Mouse (Mus musculus) forebrain, embryonic 13.5 days (tissue): Measurements from ENCODE around the gene Psg19. TPM values are rescaled to one million over a fixed set of nuclear protein-coding genes. Genes with fewer than 3 reads are reported as not detected.

Source experiments
- polyA plus RNA-seq: library from polyadenylated mRNA; unstranded; fragments of >200 nt; fragmentation: Nextera tagmentation; extraction: Ambion mirVana; gene quantifications from 2 replicates; pipeline ENCODE4 v1.2.1, GENCODE M21; 2015

Gene Psg19
- polyA plus RNA-seq, 1 experiment from 2014 or later: not detected

Other genes starting within 250 kb of the Psg19 start
- not detected in 2 replicates for gene Psg27, start 231.2 kb downstream of the Psg19 start, polyA plus RNA-seq
- gene Psg23, start 182.0 kb downstream of the Psg19 start, polyA plus RNA-seq: not detected in 2 replicates
- not detected in 2 replicates for gene Psg21, start 141.8 kb downstream of the Psg19 start, polyA plus RNA-seq
- not detected in 2 replicates for gene Psg20, start 112.3 kb downstream of the Psg19 start, polyA plus RNA-seq
- gene Psg22, start 80.4 kb downstream of the Psg19 start, polyA plus RNA-seq: not detected in 2 replicates
- not detected in 2 replicates for gene Psg17, start 23.1 kb upstream of the Psg19 start, polyA plus RNA-seq
- gene Mill2, start 41.4 kb upstream of the Psg19 start, polyA plus RNA-seq: 0.11 and 0.34 TPM in 2 replicates
- gene Pglyrp1, start 72.8 kb upstream of the Psg19 start, polyA plus RNA-seq: 7.4 and 8.2 TPM in 2 replicates
- gene Ccdc61, start 111.9 kb upstream of the Psg19 start, polyA plus RNA-seq: 25.6 and 27.9 TPM in 2 replicates
- gene Nova2, start 127.4 kb upstream of the Psg19 start, polyA plus RNA-seq: 12.3 and 13.7 TPM in 2 replicates
- gene Nanos2, start 188.9 kb upstream of the Psg19 start, polyA plus RNA-seq: 0.68 and 0.69 TPM in 2 replicates
- gene Mypop, start 192.7 kb upstream of the Psg19 start, polyA plus RNA-seq: 2.8 TPM in 2 replicates
- gene Irf2bp1, start 205.5 kb upstream of the Psg19 start, polyA plus RNA-seq: 22.1 and 23.3 TPM in 2 replicates
- not detected in 2 replicates for gene Foxa3, start 225.0 kb upstream of the Psg19 start, polyA plus RNA-seq
- 34.3 and 36.7 TPM in 2 replicates for gene Sympk, start 225.9 kb upstream of the Psg19 start, polyA plus RNA-seq